Mouse (Mus musculus): ENCODE data around the gene Macrod2.

Gene Macrod2

DNA sequence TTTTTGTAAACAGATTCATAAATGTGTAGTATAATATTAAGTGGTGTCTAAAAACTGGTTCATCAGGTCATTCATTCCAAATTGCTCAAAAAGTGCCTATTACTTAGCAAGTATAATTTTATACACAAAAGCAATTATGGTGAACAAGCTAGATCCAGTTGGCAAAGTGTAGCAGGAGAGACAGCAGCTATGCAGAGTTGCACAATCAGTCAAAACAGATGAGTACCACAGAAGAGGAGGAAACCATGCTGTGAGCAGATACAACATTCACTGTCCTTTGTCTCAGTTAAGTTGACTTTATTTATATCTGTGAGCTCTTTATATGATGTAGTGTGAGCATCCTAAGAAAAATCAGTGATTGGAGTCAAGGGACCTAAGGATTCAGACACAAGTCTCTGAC is 2012.2 kb downstream of the Macrod2 start:
- no peak for DNase-seq

DNA sequence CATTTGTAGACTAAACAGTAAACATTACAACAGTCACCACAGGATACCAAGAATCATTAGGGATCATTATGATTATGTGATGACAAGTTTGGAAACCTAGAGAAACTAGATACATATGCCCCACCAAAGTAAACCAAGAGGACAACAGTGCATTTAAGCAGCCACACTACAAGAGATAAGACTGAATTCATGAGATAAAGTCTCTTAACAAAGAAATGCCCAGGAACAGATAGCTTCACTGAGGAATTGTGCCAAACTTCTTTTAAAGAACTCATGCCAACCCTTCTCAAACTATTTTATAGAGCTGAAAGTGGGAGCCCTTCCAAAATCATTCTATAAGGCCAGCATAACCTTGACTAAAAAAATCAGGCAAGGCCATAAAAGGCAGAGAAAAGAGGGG is 2015.0 kb downstream of the Macrod2 start:
- DNase-seq, result no peak

DNA sequence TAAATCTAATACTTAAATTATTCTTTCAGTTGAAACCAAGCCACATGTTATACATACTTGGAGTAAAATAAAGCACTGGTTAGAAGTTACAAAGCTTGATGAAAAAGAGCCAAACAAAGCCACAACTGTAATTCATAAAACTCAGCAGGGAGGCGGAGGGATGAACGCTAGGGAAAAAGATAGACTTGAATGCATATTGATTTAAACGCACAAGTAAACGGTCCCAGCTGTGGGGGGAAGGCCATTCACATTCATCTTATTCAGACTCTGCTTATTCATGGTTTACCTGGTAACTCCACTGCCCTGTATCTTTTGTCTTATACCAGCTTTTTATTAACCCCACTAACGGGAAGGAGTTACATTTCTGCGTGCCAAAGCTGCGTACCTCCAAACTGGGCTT is 2038.0 kb downstream of the Macrod2 start:
- DNase-seq, result no peak

DNA sequence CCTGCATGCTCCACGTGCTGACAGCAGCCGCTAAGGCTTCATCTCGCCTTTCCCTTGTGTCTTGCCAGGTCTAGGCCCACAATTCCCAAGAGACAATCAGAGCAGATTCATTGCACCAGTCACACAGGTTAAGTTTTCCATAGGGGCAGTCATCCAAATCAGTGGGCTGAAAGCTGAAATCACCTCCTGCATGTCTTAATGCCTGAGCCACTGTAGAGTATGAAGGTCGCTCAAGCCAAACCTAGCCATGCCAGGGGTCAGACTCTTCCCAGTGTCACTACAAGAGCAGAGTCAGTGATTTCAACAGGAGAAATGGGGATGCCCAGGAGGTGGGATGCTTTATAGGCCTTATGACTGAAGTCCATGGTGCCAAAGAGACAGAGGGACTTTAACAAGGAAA is 2039.6 kb downstream of the Macrod2 start:
- DNase-seq, result no peak

DNA sequence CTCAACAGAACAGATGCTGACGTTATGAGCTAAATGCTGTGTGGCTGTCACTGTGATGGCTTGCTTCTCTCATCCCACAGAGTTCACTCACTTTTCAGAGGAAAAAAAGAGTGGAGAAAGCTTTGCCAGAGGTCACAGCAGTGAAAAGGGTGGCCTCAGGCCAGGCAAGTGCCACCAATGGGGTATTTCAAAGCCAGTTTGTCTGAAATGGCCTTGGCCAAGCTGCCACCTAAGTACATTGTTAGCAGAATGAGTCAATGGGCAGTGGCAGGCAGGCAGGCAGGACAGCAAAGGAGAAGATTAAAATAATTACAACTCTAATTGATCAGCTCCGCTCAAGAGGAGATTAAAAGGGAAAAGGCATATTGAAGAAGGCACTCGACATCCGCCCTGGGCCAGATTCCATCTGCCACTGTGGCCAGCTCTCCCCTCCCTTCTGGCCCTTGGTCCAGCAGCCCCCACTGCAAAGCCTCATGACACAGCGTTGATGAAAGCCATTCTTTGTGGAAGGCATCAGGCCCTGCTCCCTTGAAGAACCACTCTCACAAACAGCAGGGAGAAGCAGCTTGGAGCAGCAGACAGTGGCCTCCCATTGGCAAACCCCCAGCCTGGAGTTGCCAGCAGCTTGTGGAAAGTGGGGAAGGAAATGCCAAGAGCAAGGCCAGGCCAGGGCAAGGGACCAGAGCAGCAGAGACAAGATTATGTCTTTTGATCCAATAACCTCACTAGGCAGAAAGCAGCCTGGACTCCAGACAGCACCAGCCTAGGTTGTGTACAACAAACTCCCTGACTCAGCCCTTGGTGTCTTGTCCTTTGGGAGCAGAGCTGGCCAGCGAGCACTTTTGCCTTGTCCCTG is 2042.7 kb downstream of the Macrod2 start:
- peak in 1 of 2 experiments; percentile 2 for DNase-seq
